Mouse (Mus musculus) forebrain, embryonic 12.5 days (tissue): Measurements from ENCODE around the gene Usp7. TPM values are rescaled to one million over a fixed set of nuclear protein-coding genes. Genes with fewer than 3 reads are reported as not detected.

Experiments
- ATAC-seq: fragments of 200-750 bp; cut with Nextera tagmentation; 2 replicates; pipeline ENCODE4 v1.8.0; 2017; ENCODE audit warnings: moderate TSS enrichment; ENCODE audit not compliant: low FRiP score
- H3K27ac ChIP-seq: fragments of 300-500 bp; sonication (generic); 2 replicates; pipeline ENCODE4 v1.5.1; 2016; ENCODE audit warnings: mild to moderate bottlenecking
- H3K27me3 ChIP-seq: fragments of 300-500 bp; sonication (generic); 2 replicates; pipeline ENCODE4 v1.6.1; 2016; ENCODE audit warnings: mild to moderate bottlenecking
- H3K36me3 ChIP-seq: fragments of 300-500 bp; sonication (generic); replicated peaks from 2 replicates; pipeline ENCODE4 v1.6.1; 2016; ENCODE audit warnings: mild to moderate bottlenecking
- H3K4me1 ChIP-seq: fragments of 300-500 bp; sonication (generic); 2 replicates; pipeline ENCODE4 v1.6.1; 2016
- H3K4me2 ChIP-seq: fragments of 300-500 bp; sonication (generic); 2 replicates; pipeline ENCODE4 v1.6.1; 2016; ENCODE audit warnings: mild to moderate bottlenecking, moderate library complexity
- H3K4me3 ChIP-seq: fragments of 300-500 bp; sonication (generic); replicated peaks from 2 replicates; pipeline ENCODE4 v1.5.1; 2016; ENCODE audit warnings: mild to moderate bottlenecking
- H3K9ac ChIP-seq: fragments of 300-500 bp; sonication (generic); 2 replicates; pipeline ENCODE4 v1.6.1; 2016; ENCODE audit warnings: mild to moderate bottlenecking
- H3K9me3 ChIP-seq: fragments of 300-500 bp; sonication (generic); 2 replicates; pipeline ENCODE4 v1.6.1; 2016
- whole genome bisulfite sequencing: fragments of 180-500 bp; shearing (Covaris S2); methylation state at CpG from one replicate; pipeline ENCODE4 v1.1.7; 2016; 5-methylcytosine and 5-hydroxymethylcytosine counted together
- polyA plus RNA-seq: library from polyadenylated mRNA; unstranded; fragments of >200 nt; fragmentation: Nextera tagmentation; extraction: Ambion mirVana; gene quantifications from 2 replicates; pipeline ENCODE4 v1.2.1, GENCODE M21; 2016

Gene Usp7
- polyA plus RNA-seq, 1 experiment from 2014 or later: 41.8 TPM

GRCm38 (mm10) chr16:8822586-8822985, 30.5 kb upstream of the Usp7 start:
- 74% methylated on average over 4 of the region's 4 CpGs for WGBS

GRCm38 (mm10) chr16:8821429-8821828, 29.3 kb upstream of the Usp7 start:
- Histone ChIP-seq H3K4me1 (no peaks in the 10 kb centered on the region), H3K27ac (no peak overlapping the region), H3K9me3 (no peaks in the 10 kb centered on the region), H3K36me3 (no peaks in the 10 kb centered on the region), H3K4me2 (no peak overlapping the region), H3K27me3 (no peaks in the 10 kb centered on the region), H3K9ac (no peak overlapping the region), H3K4me3 (no peak overlapping the region)
- ATAC-seq: no peak
- WGBS: 84% methylated on average over 1 of the region's 1 CpGs

More at GRCm38 (mm10) chr16:8822586-8822985, 30.5 kb upstream of the Usp7 start:
- Histone ChIP-seq H3K9ac (no peak overlapping the region), H3K27me3 (no peaks in the 10 kb centered on the region), H3K4me2 (no peak overlapping the region), H3K4me3 (no peak overlapping the region), H3K27ac (no peak overlapping the region), H3K36me3 (no peaks in the 10 kb centered on the region), H3K4me1 (no peaks in the 10 kb centered on the region), H3K9me3 (no peaks in the 10 kb centered on the region)
- no peak for ATAC-seq

- Histone ChIP-seq H3K9me3 (no peaks in the 10 kb centered on the region), H3K36me3 (no peaks in the 10 kb centered on the region), H3K4me3 (no peak overlapping the region), H3K9ac (no peak overlapping the region), H3K27ac (no peak overlapping the region), H3K4me1 (no peaks in the 10 kb centered on the region), H3K27me3 (no peaks in the 10 kb centered on the region), H3K4me2 (no peak overlapping the region)
- no peak for ATAC-seq
- 85% methylated on average over 4 of the region's 4 CpGs for WGBS
Observed at GRCm38 (mm10) chr16:8817872-8818271, 25.8 kb upstream of the Usp7 start.

GRCm38 (mm10) chr16:8810399-8811127, 18.5 kb upstream of the Usp7 start:
- Histone ChIP-seq H3K36me3 (no peaks in the 10 kb centered on the region), H3K27ac (no peak overlapping the region), H3K9ac (no peak overlapping the region), H3K4me3 (no peak overlapping the region), H3K4me2 (no peak overlapping the region), H3K9me3 (no peaks in the 10 kb centered on the region), H3K4me1 (no peaks in the 10 kb centered on the region), H3K27me3 (no peaks in the 10 kb centered on the region)
- no peak for ATAC-seq
- 92% methylated on average over 13 of the region's 14 CpGs for WGBS

GRCm38 (mm10) chr16:8806703-8807102, 14.6 kb upstream of the Usp7 start:
- no peak for ATAC-seq
- no peak overlapping the region for H3K27ac ChIP-seq
- WGBS: 22% methylated on average over 4 of the region's 4 CpGs
- H3K4me3 ChIP-seq: no peak overlapping the region
- H3K4me1 ChIP-seq: no peaks in the 10 kb centered on the region
- H3K9ac ChIP-seq: no peak overlapping the region
- H3K9me3 ChIP-seq: no peaks in the 10 kb centered on the region
- H3K4me2 ChIP-seq: no peak overlapping the region
- H3K36me3 ChIP-seq: no peaks in the 10 kb centered on the region
- no peaks in the 10 kb centered on the region for H3K27me3 ChIP-seq

- H3K27ac ChIP-seq: no peak overlapping the region
- H3K4me3 ChIP-seq: no peak overlapping the region
- H3K4me1 ChIP-seq: no peaks in the 10 kb centered on the region
- H3K9me3 ChIP-seq: peaks cover 13% of the 10 kb centered on the region; the same call in 1 of the 2 replicates
- no peaks in the 10 kb centered on the region for H3K27me3 ChIP-seq
- H3K4me2 ChIP-seq: no peak overlapping the region
- no peak overlapping the region for H3K9ac ChIP-seq
- no peaks in the 10 kb centered on the region for H3K36me3 ChIP-seq
- 62% methylated on average over 2 of the region's 2 CpGs for WGBS
- no peak for ATAC-seq
Observed at GRCm38 (mm10) chr16:8795906-8796305, 3.8 kb upstream of the Usp7 start.

- WGBS: 2% methylated on average over 3 of the region's 3 CpGs
- H3K27ac ChIP-seq: no peak overlapping the region
- no peaks in the 10 kb centered on the region for H3K36me3 ChIP-seq
- ATAC-seq: no peak
- no peak overlapping the region for H3K4me2 ChIP-seq
- H3K9ac ChIP-seq: no peak overlapping the region
- no peak overlapping the region for H3K4me3 ChIP-seq
- no peaks in the 10 kb centered on the region for H3K4me1 ChIP-seq
- no peaks in the 10 kb centered on the region for H3K27me3 ChIP-seq
- H3K9me3 ChIP-seq: peaks cover 4% of the 10 kb centered on the region; the same call in 1 of the 2 replicates
Observed at GRCm38 (mm10) chr16:8794952-8795351, 2.8 kb upstream of the Usp7 start.

- Histone ChIP-seq H3K27me3 (no peaks in the 10 kb centered on the region), H3K4me1 (no peaks in the 10 kb centered on the region), H3K36me3 (no peaks in the 10 kb centered on the region), H3K4me2 (no peak overlapping the region), H3K9ac (no peak overlapping the region), H3K9me3 (no peaks in the 10 kb centered on the region), H3K4me3 (no peak overlapping the region), H3K27ac (no peak overlapping the region)
- 83% methylated on average over 4 of the region's 4 CpGs for WGBS
- no peak for ATAC-seq
Observed at GRCm38 (mm10) chr16:8790886-8791285, 1.2 kb downstream of the Usp7 start.

- no peak overlapping the region for H3K9ac ChIP-seq
- no peak overlapping the region for H3K4me2 ChIP-seq
- no peaks in the 10 kb centered on the region for H3K9me3 ChIP-seq
- H3K27ac ChIP-seq: no peak overlapping the region
- H3K36me3 ChIP-seq: no peaks in the 10 kb centered on the region
- no peak for ATAC-seq
- no peaks in the 10 kb centered on the region for H3K4me1 ChIP-seq
- no peaks in the 10 kb centered on the region for H3K27me3 ChIP-seq
- 81% methylated on average over 3 of the region's 3 CpGs for whole genome bisulfite sequencing
- no peak overlapping the region for H3K4me3 ChIP-seq
Observed at GRCm38 (mm10) chr16:8784753-8785152, 7.4 kb downstream of the Usp7 start.

- no peak overlapping the region for H3K4me2 ChIP-seq
- no peaks in the 10 kb centered on the region for H3K9me3 ChIP-seq
- no peak for ATAC-seq
- no peaks in the 10 kb centered on the region for H3K27me3 ChIP-seq
- no peak overlapping the region for H3K4me3 ChIP-seq
- H3K36me3 ChIP-seq: no peaks in the 10 kb centered on the region
- WGBS: 89% methylated on average over 16 of the region's 16 CpGs
- no peaks in the 10 kb centered on the region for H3K4me1 ChIP-seq
- H3K27ac ChIP-seq: no peak overlapping the region
- H3K9ac ChIP-seq: no peak overlapping the region
Observed at GRCm38 (mm10) chr16:8783198-8783913, 8.8 kb downstream of the Usp7 start.

- H3K27ac ChIP-seq: no peak overlapping the region
- H3K27me3 ChIP-seq: no peaks in the 10 kb centered on the region
- ATAC-seq: no peak
- no peak overlapping the region for H3K4me2 ChIP-seq
- H3K4me3 ChIP-seq: no peak overlapping the region
- H3K4me1 ChIP-seq: no peaks in the 10 kb centered on the region
- H3K36me3 ChIP-seq: no peaks in the 10 kb centered on the region
- 92% methylated on average over 2 of the region's 2 CpGs for WGBS
- H3K9me3 ChIP-seq: no peaks in the 10 kb centered on the region
- H3K9ac ChIP-seq: no peak overlapping the region
Observed at GRCm38 (mm10) chr16:8781660-8782059, 10.4 kb downstream of the Usp7 start.

GRCm38 (mm10) chr16:8781191-8781590, 10.9 kb downstream of the Usp7 start:
- Histone ChIP-seq H3K9ac (no peak overlapping the region), H3K36me3 (no peaks in the 10 kb centered on the region), H3K4me3 (no peak overlapping the region), H3K9me3 (no peaks in the 10 kb centered on the region), H3K4me1 (no peaks in the 10 kb centered on the region), H3K27me3 (no peaks in the 10 kb centered on the region), H3K27ac (no peak overlapping the region), H3K4me2 (no peak overlapping the region)
- WGBS: 73% methylated on average over 6 of the region's 6 CpGs
- no peak for ATAC-seq

- H3K27ac ChIP-seq: no peak overlapping the region
- no peak for ATAC-seq
- H3K4me3 ChIP-seq: no peak overlapping the region
- H3K9ac ChIP-seq: no peak overlapping the region
- H3K4me1 ChIP-seq: no peaks in the 10 kb centered on the region
- WGBS: 88% methylated on average over 3 of the region's 3 CpGs
- no peak overlapping the region for H3K4me2 ChIP-seq
- H3K27me3 ChIP-seq: no peaks in the 10 kb centered on the region
- no peaks in the 10 kb centered on the region for H3K9me3 ChIP-seq
- H3K36me3 ChIP-seq: no peaks in the 10 kb centered on the region
Observed at GRCm38 (mm10) chr16:8780187-8780586, 11.9 kb downstream of the Usp7 start.
